Mouse (Mus musculus): ENCODE results near the gene Esrrg. TPM values are rescaled to one million over a fixed set of nuclear protein-coding genes. Genes with fewer than 3 reads are reported as not detected.

Gene Esrrg
- polyA plus RNA-seq, 1 experiment: 1.0 TPM

DNA sequence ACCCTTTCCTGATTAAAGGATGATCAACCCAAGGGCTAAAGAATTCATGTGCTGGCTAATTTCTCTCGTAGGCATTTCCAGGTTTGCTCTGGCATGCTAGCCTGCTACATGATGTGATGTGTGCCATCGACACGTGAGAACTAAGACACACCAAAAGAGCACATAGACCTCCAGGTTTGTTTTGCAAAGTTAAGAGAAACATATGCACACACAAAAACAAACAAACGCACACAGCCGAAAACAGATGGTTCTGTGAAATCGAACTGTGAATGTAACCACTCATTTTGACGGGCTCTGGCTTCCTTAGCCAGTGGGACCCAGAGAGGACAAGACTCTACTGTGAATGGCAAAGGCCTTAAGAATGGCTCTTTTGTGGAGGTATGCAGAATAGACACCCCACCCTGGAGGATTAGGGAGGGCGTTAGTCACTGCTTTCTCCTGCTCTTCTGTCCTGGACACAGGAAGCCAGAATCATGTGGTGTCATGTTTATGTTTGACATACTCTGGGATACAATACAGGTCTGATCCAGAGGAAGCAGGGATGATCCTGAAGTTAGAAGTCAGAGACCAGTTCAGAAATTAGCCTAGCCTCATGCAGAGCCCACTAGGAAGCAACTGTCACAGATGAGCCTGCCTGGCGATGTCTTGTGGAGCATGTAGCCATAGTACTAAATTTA is 217.0 kb downstream of the Esrrg start:
- H3K27me3 ChIP-seq (ENCODE audit: control insufficient read depth, insufficient read depth, low read length): no peaks in the 10 kb centered on the region; the same call in 1 of the 2 replicates
- TF ChIP-seq POLR2A (IDR thresholded peaks at IDR 0.05; ENCODE audit: control insufficient read depth, extremely low read depth, insufficient read depth, low read length, poor library complexity): no peak
- TF ChIP-seq CTCF (IDR thresholded peaks at IDR 0.05; ENCODE audit: borderline replicate concordance, control insufficient read depth, extremely low read depth, insufficient read depth, low read length, poor library complexity): no peak
- H3K27ac ChIP-seq (ENCODE audit: control insufficient read depth, insufficient read depth, low read length): no peak overlapping the region
- H3K4me3 ChIP-seq (ENCODE audit: control insufficient read depth, insufficient read depth, low read length): no peak overlapping the region
- H3K36me3 ChIP-seq (ENCODE audit: control insufficient read depth, insufficient read depth, low read length): no peaks in the 10 kb centered on the region
- H3K4me1 ChIP-seq (replicated peaks; ENCODE audit: control insufficient read depth, insufficient read depth, low read length): no peaks in the 10 kb centered on the region
- no peak for DNase-seq
- WGBS: 92% methylated on average over 9 of the region's 9 CpGs

DNA sequence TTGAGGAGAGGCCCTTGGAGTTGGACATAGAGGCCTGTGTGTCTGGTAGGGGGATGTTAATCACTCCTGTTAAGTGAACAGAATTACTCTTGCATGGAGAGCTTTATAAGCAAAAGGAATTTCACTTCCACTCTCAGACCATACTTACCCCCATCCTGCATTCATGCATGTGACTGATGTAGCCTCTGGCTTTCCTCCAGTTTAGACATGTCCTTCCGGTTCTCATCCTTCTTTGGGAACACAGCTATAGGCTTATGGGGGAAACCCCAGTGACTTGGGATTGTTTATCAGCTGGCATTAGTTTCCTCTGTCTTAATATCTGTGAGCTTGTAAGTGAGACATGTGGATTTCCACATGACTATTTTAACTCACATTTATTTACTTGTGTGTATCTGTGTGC is 217.5 kb downstream of the Esrrg start:
- no peaks in the 10 kb centered on the region for H3K36me3 ChIP-seq (ENCODE audit: control insufficient read depth, insufficient read depth, low read length)
- TF ChIP-seq CTCF (IDR thresholded peaks at IDR 0.05; ENCODE audit: borderline replicate concordance, control insufficient read depth, extremely low read depth, insufficient read depth, low read length, poor library complexity) (no peak), POLR2A (IDR thresholded peaks at IDR 0.05; ENCODE audit: control insufficient read depth, extremely low read depth, insufficient read depth, low read length, poor library complexity) (no peak)
- WGBS: 92% methylated on average over 1 of the region's 1 CpGs
- H3K27ac ChIP-seq (ENCODE audit: control insufficient read depth, insufficient read depth, low read length): no peak overlapping the region
- no peak for DNase-seq
- H3K27me3 ChIP-seq (ENCODE audit: control insufficient read depth, insufficient read depth, low read length): no peaks in the 10 kb centered on the region; the same call in 1 of the 2 replicates
- no peaks in the 10 kb centered on the region for H3K4me1 ChIP-seq (replicated peaks; ENCODE audit: control insufficient read depth, insufficient read depth, low read length)
- no peak overlapping the region for H3K4me3 ChIP-seq (ENCODE audit: control insufficient read depth, insufficient read depth, low read length)

DNA sequence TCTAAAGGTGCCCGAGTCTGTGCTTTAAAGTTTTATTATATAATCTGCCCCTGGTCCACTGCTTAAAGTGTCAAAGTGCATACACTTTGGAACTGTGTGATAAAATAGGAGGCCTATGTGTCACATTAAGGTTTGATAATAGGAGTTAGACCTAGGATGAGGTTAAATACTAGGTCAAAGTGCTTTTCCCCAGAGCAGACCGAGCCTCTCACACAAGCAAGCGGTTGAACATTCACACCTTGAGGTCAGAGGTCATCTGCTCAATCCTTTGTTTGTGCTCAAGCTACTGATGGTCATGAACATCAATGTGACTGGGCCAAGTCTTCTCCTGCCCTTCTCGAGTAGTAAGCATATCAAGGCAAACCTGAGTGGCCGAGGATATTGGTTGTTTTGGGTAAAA is 218.3 kb downstream of the Esrrg start:
- no peak for DNase-seq
- H3K36me3 ChIP-seq (ENCODE audit: control insufficient read depth, insufficient read depth, low read length): no peaks in the 10 kb centered on the region
- TF ChIP-seq CTCF (IDR thresholded peaks at IDR 0.05; ENCODE audit: borderline replicate concordance, control insufficient read depth, extremely low read depth, insufficient read depth, low read length, poor library complexity) (no peak), POLR2A (IDR thresholded peaks at IDR 0.05; ENCODE audit: control insufficient read depth, extremely low read depth, insufficient read depth, low read length, poor library complexity) (no peak)
- H3K4me1 ChIP-seq (replicated peaks; ENCODE audit: control insufficient read depth, insufficient read depth, low read length): no peaks in the 10 kb centered on the region
- no peaks in the 10 kb centered on the region; the same call in 1 of the 2 replicates for H3K27me3 ChIP-seq (ENCODE audit: control insufficient read depth, insufficient read depth, low read length)
- WGBS: 90% methylated on average over 5 of the region's 5 CpGs
- no peak overlapping the region for H3K4me3 ChIP-seq (ENCODE audit: control insufficient read depth, insufficient read depth, low read length)
- no peak overlapping the region for H3K27ac ChIP-seq (ENCODE audit: control insufficient read depth, insufficient read depth, low read length)

DNA sequence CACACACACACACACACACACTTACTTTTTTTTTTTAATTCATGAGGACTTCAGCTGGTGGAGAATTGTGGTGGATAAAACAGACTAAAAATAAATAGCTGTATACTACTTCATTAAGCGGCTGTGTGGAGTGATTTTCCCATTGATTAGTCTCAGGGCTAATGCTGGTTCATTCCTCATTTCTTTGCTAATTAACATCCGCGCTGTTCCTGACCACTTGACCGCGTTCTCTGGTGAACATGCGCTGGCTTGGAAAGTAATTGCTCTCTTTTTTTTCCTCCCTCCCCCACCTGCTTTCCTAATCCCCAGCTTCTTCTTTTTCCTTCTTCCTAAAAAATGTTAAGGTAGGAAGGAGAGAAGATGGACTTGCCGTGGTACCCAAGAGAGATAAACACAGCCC is 222.3 kb downstream of the Esrrg start:
- no peaks in the 10 kb centered on the region for H3K4me1 ChIP-seq (replicated peaks; ENCODE audit: control insufficient read depth, insufficient read depth, low read length)
- no peak overlapping the region for H3K27ac ChIP-seq (ENCODE audit: control insufficient read depth, insufficient read depth, low read length)
- TF ChIP-seq POLR2A (IDR thresholded peaks at IDR 0.05; ENCODE audit: control insufficient read depth, extremely low read depth, insufficient read depth, low read length, poor library complexity) (no peak), CTCF (IDR thresholded peaks at IDR 0.05; ENCODE audit: borderline replicate concordance, control insufficient read depth, extremely low read depth, insufficient read depth, low read length, poor library complexity) (no peak)
- no peak overlapping the region for H3K4me3 ChIP-seq (ENCODE audit: control insufficient read depth, insufficient read depth, low read length)
- H3K36me3 ChIP-seq (ENCODE audit: control insufficient read depth, insufficient read depth, low read length): no peaks in the 10 kb centered on the region
- H3K27me3 ChIP-seq (ENCODE audit: control insufficient read depth, insufficient read depth, low read length): no peaks in the 10 kb centered on the region; the same call in 1 of the 2 replicates
- no peak for DNase-seq
- 92% methylated on average over 7 of the region's 7 CpGs for WGBS

DNA sequence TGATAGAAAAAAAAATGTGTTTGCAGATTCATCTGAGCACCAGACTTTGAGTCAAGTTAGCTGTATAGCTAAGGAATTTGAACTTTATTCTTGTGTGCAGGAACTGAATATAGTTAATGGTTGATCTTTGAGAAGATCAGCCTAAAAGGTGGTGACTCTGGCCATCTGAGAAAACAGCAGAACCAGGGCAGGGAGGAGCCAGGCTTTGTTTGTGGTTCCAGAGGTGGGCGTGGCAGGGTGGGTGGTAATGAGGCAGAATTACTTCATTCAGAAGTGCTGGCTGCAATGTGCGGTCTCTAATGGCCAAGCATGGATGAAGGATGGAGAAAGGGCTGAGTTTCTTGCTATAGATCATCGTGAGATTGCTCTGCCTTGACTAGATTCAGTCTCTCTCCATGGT is 224.3 kb downstream of the Esrrg start:
- H3K27me3 ChIP-seq (ENCODE audit: control insufficient read depth, insufficient read depth, low read length): no peaks in the 10 kb centered on the region
- no peak for TF ChIP-seq CTCF (IDR thresholded peaks at IDR 0.05; ENCODE audit: borderline replicate concordance, control insufficient read depth, extremely low read depth, insufficient read depth, low read length, poor library complexity)
- no peak for TF ChIP-seq POLR2A (IDR thresholded peaks at IDR 0.05; ENCODE audit: control insufficient read depth, extremely low read depth, insufficient read depth, low read length, poor library complexity)
- 67% methylated on average over 3 of the region's 3 CpGs for WGBS
- H3K27ac ChIP-seq (ENCODE audit: control insufficient read depth, insufficient read depth, low read length): no peak overlapping the region
- no peak overlapping the region for H3K4me3 ChIP-seq (ENCODE audit: control insufficient read depth, insufficient read depth, low read length)
- no peaks in the 10 kb centered on the region for H3K4me1 ChIP-seq (replicated peaks; ENCODE audit: control insufficient read depth, insufficient read depth, low read length)
- DNase-seq: no peak
- no peaks in the 10 kb centered on the region for H3K36me3 ChIP-seq (ENCODE audit: control insufficient read depth, insufficient read depth, low read length)

DNA sequence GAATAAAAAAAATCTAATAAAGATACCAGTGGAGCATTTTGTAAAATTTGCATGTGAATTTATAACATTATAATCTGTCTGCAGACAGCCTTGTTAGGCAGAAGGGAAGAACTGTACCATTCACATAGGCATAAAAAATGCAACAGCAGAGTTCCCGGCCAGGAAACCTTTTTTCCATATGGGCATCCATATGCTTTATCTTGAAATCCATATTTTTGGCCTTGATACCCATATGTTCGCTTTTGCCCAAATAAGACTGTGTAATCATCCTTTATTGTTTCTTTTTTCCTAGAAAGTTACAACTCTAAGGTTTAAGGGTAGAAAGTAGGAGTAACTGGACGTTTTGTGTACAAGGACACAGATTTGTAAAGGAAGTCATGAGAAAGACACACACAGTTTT is 226.0 kb downstream of the Esrrg start:
- no peak overlapping the region for H3K27ac ChIP-seq (ENCODE audit: control insufficient read depth, insufficient read depth, low read length)
- no peaks in the 10 kb centered on the region for H3K4me1 ChIP-seq (replicated peaks; ENCODE audit: control insufficient read depth, insufficient read depth, low read length)
- H3K36me3 ChIP-seq (ENCODE audit: control insufficient read depth, insufficient read depth, low read length): no peaks in the 10 kb centered on the region
- no peaks in the 10 kb centered on the region for H3K27me3 ChIP-seq (ENCODE audit: control insufficient read depth, insufficient read depth, low read length)
- no peak overlapping the region for H3K4me3 ChIP-seq (ENCODE audit: control insufficient read depth, insufficient read depth, low read length)
- WGBS: 86% methylated on average over 3 of the region's 3 CpGs
- TF ChIP-seq CTCF (IDR thresholded peaks at IDR 0.05; ENCODE audit: borderline replicate concordance, control insufficient read depth, extremely low read depth, insufficient read depth, low read length, poor library complexity): no peak
- TF ChIP-seq POLR2A (IDR thresholded peaks at IDR 0.05; ENCODE audit: control insufficient read depth, extremely low read depth, insufficient read depth, low read length, poor library complexity): no peak
- DNase-seq: no peak

DNA sequence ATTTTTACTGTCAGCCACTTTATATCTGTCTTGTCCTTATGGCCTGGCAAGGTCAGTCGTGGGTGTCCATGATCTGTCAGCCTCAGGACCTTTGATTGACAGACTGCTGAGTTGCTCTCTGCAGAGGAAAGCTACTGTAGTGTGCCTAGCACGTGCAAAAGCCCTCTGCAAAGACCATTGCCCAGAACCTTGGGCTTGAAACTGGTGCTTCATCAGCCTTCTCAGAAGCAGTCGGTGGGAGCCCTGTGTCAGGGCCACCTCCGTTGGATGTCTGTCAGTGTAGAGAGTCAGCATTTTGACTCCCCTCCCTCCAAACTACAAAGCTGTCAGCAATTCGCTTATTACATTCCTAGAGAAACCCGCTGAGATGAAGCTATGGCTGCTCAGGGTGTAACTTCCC is 227.8 kb downstream of the Esrrg start:
- no peak for DNase-seq
- H3K36me3 ChIP-seq (ENCODE audit: control insufficient read depth, insufficient read depth, low read length): no peaks in the 10 kb centered on the region
- no peak overlapping the region for H3K27ac ChIP-seq (ENCODE audit: control insufficient read depth, insufficient read depth, low read length)
- 61% methylated on average over 6 of the region's 6 CpGs for WGBS
- no peaks in the 10 kb centered on the region for H3K27me3 ChIP-seq (ENCODE audit: control insufficient read depth, insufficient read depth, low read length)
- no peak for TF ChIP-seq POLR2A (IDR thresholded peaks at IDR 0.05; ENCODE audit: control insufficient read depth, extremely low read depth, insufficient read depth, low read length, poor library complexity)
- no peaks in the 10 kb centered on the region for H3K4me1 ChIP-seq (replicated peaks; ENCODE audit: control insufficient read depth, insufficient read depth, low read length)
- H3K4me3 ChIP-seq (ENCODE audit: control insufficient read depth, insufficient read depth, low read length): no peak overlapping the region
